Mouse (Mus musculus): ENCODE measurements around the gene Tnfrsf1b.

Tnfrsf1b gene

DNA sequence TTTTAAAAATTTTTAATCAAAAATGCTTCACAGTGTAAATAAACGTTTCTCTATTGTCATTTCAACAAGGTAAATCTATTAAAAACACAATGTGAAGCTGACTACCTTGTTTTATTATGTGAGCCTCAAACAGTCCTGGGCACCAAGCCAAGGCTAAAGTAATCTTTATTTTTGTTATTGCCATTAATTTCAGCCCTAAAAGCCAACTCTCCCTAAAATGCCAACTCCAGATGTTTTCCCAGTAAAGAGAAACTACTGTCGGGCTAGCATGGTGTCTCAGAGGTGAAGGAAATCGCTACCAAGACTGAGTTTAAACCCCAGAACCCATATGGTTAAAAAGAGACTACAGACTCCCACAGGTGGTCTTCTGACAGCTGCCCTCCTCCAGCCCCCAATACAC lies 53.3 kb downstream of the Tnfrsf1b start:
- in situ Hi-C loops (cut with MboI, MseI) = no loop called here

DNA sequence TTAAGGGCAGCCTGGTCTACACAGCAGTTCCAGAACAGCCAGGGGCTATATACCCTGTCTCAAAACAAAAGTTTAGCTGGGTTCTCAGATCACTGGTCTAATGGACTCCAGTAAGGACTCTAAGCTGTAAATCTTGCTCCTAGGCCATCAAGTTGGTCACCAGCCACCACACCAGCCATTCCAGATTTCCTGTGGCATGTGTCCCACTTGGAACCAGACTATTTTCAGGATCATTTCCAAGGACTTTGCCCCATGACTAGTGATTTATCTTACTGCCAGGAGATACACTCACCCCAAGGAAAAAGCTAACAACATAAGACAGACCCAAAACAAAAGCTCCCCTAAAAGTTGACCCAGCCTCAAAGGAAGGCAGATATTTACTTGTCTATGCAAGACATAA lies 54.0 kb downstream of the Tnfrsf1b start:
- in situ Hi-C loops (cut with MboI, MseI) = no loop called here

DNA sequence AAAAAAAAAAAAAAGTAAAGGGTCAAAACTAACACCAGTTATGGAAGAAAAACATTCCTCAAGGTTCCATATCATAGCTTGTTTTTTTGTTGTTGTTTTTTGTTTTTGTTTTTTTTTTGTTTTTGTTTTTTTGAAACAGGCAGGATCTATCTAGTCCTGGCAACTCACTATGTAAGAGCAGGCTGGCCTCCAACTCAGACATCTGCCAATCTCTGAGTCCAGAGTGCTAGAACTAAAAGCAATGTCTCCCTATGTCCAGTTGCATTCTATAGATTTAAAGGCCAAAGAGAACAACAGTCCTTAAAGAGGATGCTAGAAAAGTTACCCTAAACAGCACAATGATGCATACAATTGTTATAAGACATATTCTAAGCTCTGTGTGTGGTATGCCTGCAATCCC lies 58.1 kb downstream of the Tnfrsf1b start:
- in situ Hi-C loops (cut with MboI, MseI) = no loop called here

DNA sequence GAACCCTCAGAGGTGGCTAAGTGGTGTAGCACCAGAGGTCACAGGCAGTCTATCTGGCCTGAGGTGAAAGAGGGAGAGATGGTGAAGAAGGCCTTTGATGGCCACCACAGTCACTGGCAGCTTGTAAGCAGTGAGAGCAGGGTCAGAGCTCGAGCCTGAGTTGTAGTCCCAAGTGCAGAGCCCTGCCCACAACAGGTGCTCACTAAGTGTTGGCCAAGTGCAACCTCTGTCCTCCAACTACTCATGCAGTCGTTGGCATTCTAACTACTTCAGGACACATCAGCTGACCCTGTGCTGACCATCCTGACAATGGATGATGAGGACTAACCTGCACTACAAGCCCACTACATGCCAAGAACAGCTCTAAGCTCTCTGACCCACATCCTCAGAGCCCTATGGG lies 59.1 kb downstream of the Tnfrsf1b start:
- in situ Hi-C loops (cut with MboI, MseI) = no loop called here

DNA sequence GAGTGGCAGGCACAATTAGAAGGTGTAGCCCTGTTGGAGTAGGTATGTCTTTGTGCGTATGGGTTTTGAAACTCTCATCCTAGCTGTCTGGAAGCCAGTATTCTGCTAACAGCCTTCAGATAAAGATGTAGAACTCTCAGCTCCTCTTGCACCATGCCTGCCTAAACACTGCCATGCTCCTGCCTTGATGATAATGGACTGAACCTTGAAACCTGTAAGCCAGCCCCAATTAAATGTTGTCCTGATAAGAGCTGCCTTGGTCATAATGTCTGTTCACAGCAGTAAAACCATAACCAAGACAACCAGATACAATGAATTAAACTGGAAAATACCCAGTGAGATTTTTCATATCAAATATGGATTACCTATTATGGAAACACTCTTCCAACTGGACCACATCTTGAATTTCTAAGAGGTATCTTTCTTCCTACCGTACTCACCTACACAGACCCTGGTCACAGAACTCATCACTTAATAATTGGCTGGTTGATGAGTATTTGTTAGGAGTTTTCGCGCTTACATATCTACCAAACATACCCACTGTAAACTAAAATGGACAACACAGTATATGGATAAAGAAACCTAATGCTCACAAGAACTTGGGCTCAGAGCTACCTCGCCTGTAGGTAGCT lies 67.6 kb downstream of the Tnfrsf1b start:
- in situ Hi-C loops (cut with MboI, MseI) = no loop called here

GRCm38 (mm10) chr4:145165542-145165941 lies 81.1 kb downstream of the Tnfrsf1b start:
- in situ Hi-C loops (cut with MboI, MseI) = loop anchor here (10.0 kb wide), 1 partner anchor 299 kb away; no protein-coding TSS in a partner anchor

DNA sequence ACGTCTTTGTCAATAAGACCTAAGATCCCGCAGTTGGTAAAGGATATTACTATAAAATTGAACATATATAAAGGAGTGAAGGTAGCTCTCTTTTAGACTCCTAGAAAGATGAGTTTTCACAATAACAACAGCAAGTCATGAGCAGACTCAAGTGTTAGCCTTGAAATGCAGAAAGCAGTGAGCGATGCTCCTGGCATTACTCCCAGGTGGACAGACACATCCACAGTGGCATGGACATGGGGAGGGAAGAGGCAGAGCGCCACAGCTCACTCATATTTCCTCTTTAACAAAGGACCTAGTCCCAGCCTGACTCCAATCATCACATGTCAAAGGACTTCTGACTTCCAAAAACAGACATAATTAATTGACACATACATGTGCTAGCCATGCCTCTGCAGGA lies 82.6 kb downstream of the Tnfrsf1b start:
- in situ Hi-C loops (cut with MboI, MseI) = loop anchor here (10.0 kb wide), 1 partner anchor 301 kb away; no protein-coding TSS in a partner anchor

Measured in regulatory T cell (primary cell).